Mouse (Mus musculus) neural tube, embryonic 13.5 days (tissue): ENCODE measurements around the gene Igf1. TPM values are rescaled to one million over a fixed set of nuclear protein-coding genes. Genes with fewer than 3 reads are reported as not detected.

Experiments
- ATAC-seq: fragments of 200-750 bp; cut with Nextera tagmentation; 2 replicates; pipeline ENCODE4 v1.8.0; 2017; ENCODE audit warnings: low read depth, mild to moderate bottlenecking, moderate TSS enrichment, moderate library complexity
- H3K27ac ChIP-seq: fragments of 300-500 bp; sonication (generic); replicated peaks from 2 replicates; pipeline ENCODE4 v1.5.1; 2015; ENCODE audit warnings: moderate library complexity, mild to moderate bottlenecking, inconsistent platforms
- H3K27me3 ChIP-seq: fragments of 300-500 bp; sonication (generic); 2 replicates; pipeline ENCODE4 v1.6.1; 2015; ENCODE audit warnings: mild to moderate bottlenecking, inconsistent platforms
- H3K36me3 ChIP-seq: fragments of 300-500 bp; sonication (generic); 2 replicates; pipeline ENCODE4 v1.6.1; 2015; ENCODE audit warnings: mild to moderate bottlenecking, inconsistent platforms
- H3K4me1 ChIP-seq: fragments of 300-500 bp; sonication (generic); replicated peaks from 2 replicates; pipeline ENCODE4 v1.6.1; 2015; ENCODE audit warnings: inconsistent platforms
- H3K4me2 ChIP-seq: fragments of 300-500 bp; sonication (generic); 2 replicates; pipeline ENCODE4 v1.6.1; 2015; ENCODE audit warnings: inconsistent platforms, mild to moderate bottlenecking, moderate library complexity
- H3K4me3 ChIP-seq: fragments of 300-500 bp; sonication (generic); 2 replicates; pipeline ENCODE4 v1.5.1; 2015; ENCODE audit warnings: mild to moderate bottlenecking, inconsistent platforms
- H3K9ac ChIP-seq: fragments of 300-500 bp; sonication (generic); 2 replicates; pipeline ENCODE4 v1.6.1; 2015; ENCODE audit warnings: moderate library complexity, mild to moderate bottlenecking, inconsistent platforms
- H3K9me3 ChIP-seq: fragments of 300-500 bp; sonication (generic); 2 replicates; pipeline ENCODE4 v1.6.1; 2016; ENCODE audit warnings: inconsistent platforms
- WGBS: fragments of 180-500 bp; shearing (Covaris S2); methylation state at CpG from one replicate; pipeline ENCODE4 v1.1.7; 2015; 5-methylcytosine and 5-hydroxymethylcytosine counted together
- polyA plus RNA-seq: library from polyadenylated mRNA; unstranded; fragments of >200 nt; fragmentation: Nextera tagmentation; extraction: Ambion mirVana; gene quantifications from 2 replicates; pipeline ENCODE4 v1.2.1, GENCODE M21; 2015

The Igf1 gene
- 19.9 and 25.7 TPM in 2 replicates for polyA plus RNA-seq

GRCm38 (mm10) chr10:87858013-87858806 lies at the start of gene Igf1:
Gene Igf1, plus strand, starts transcription at chr10:87858265.
- no peaks in the 10 kb centered on the region for H3K9me3 ChIP-seq
- peak within 1 kb of the TSS; percentile 78 for H3K4me2 ChIP-seq
- no peak for ATAC-seq
- peaks cover 56% of the 10 kb centered on the region for H3K4me1 ChIP-seq
- H3K4me3 ChIP-seq, result peak within 1 kb of the TSS; percentile 42; the same call in 1 of the 2 replicates
- no peaks in the 10 kb centered on the region for H3K36me3 ChIP-seq
- 53% methylated on average over 5 of the region's 5 CpGs for WGBS
- H3K27ac ChIP-seq, result 0 out of 2 replicates have a peak within 1 kb of the TSS, but pooled peaks have one; percentile 61
- H3K9ac ChIP-seq, result 0 out of 2 replicates have a peak within 1 kb of the TSS, but pooled peaks have one; percentile 31
- H3K27me3 ChIP-seq, result peaks cover 20% of the 10 kb centered on the region

- H3K27me3 ChIP-seq, result no peaks in the 10 kb centered on the region
- H3K36me3 ChIP-seq, result no peaks in the 10 kb centered on the region
- WGBS, result 33% methylated on average over 8 of the region's 8 CpGs
- no peak overlapping the region for H3K4me3 ChIP-seq
- H3K4me2 ChIP-seq, result peak overlapping the region; percentile 32
- H3K4me1 ChIP-seq, result peaks cover 20% of the 10 kb centered on the region
- H3K9ac ChIP-seq, result peak overlapping the region; percentile 6; the same call in 1 of the 2 replicates
- ATAC-seq, result peak; percentile 85
- H3K9me3 ChIP-seq, result no peaks in the 10 kb centered on the region
- H3K27ac ChIP-seq, result peak overlapping the region; percentile 73
Measured at GRCm38 (mm10) chr10:87812157-87813072, 45.6 kb upstream of the Igf1 start.

- peaks cover 20% of the 10 kb centered on the region for H3K4me1 ChIP-seq
- peak overlapping the region; percentile 6; the same call in 1 of the 2 replicates for H3K9ac ChIP-seq
- WGBS, result 7% methylated on average over 3 of the region's 3 CpGs
- H3K27me3 ChIP-seq, result no peaks in the 10 kb centered on the region
- H3K36me3 ChIP-seq, result no peaks in the 10 kb centered on the region
- H3K27ac ChIP-seq, result peak overlapping the region; percentile 73
- no peaks in the 10 kb centered on the region for H3K9me3 ChIP-seq
- H3K4me2 ChIP-seq, result peak overlapping the region; percentile 32
- H3K4me3 ChIP-seq, result no peak overlapping the region
- peak; percentile 76 for ATAC-seq
Measured at GRCm38 (mm10) chr10:87813073-87813590, 44.9 kb upstream of the Igf1 start.

DNA sequence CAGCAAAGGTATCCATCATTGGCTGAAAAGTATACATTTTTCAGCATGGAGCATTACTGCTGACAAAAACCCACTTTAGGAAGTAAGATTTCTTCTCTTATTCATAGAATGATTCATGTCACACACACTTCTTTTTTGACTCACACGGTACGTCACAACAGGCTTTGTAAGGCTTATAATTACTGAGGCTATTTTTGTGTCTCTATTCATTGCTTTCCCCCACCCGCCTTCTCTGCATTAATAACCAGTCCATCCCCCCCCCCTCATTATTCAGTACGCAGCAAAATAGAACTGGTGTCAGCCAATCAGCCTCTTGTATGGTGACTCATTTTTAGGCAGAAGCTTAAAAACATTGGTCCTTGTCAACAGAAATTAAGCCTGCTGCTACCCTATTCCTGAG lies 41.2 kb upstream of the Igf1 start:
- Histone ChIP-seq H3K27ac (no peak overlapping the region), H3K4me1 (peaks cover 20% of the 10 kb centered on the region), H3K36me3 (no peaks in the 10 kb centered on the region), H3K9me3 (no peaks in the 10 kb centered on the region), H3K9ac (no peak overlapping the region), H3K4me3 (no peak overlapping the region), H3K4me2 (no peak overlapping the region), H3K27me3 (no peaks in the 10 kb centered on the region)
- ATAC-seq, result no peak
- WGBS, result 54% methylated on average over 4 of the region's 4 CpGs

- no peaks in the 10 kb centered on the region for H3K27me3 ChIP-seq
- no peak overlapping the region for H3K9ac ChIP-seq
- H3K4me1 ChIP-seq, result peaks cover 14% of the 10 kb centered on the region
- H3K9me3 ChIP-seq, result no peaks in the 10 kb centered on the region
- WGBS, result 86% methylated on average over 7 of the region's 7 CpGs
- no peak for ATAC-seq
- no peaks in the 10 kb centered on the region for H3K36me3 ChIP-seq
- no peak overlapping the region for H3K4me2 ChIP-seq
- H3K27ac ChIP-seq, result no peak overlapping the region
- H3K4me3 ChIP-seq, result no peak overlapping the region
Measured at GRCm38 (mm10) chr10:87817786-87818185, 40.3 kb upstream of the Igf1 start.

DNA sequence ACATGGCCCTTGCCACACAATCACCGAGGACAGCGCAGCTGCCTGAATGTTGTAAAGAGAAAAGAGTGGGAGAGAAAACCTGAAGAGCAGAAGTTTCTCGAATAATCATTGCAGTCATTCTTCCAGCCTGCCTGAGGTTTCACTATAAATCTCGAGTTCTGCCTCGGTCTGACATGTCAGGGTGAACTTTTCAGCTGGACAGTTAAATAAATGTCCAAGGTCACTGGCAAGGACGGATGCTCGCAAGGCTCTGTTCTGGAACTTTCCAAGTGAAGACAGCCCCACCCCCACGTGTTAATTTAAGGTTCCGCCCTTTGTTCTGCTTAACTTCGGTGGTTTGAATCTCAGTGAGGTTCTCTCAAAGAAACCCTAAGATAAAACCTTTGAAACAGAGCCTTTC lies 36.2 kb upstream of the Igf1 start:
- H3K27ac ChIP-seq, result no peak overlapping the region
- H3K4me1 ChIP-seq, result no peaks in the 10 kb centered on the region
- no peaks in the 10 kb centered on the region for H3K36me3 ChIP-seq
- no peak overlapping the region for H3K4me3 ChIP-seq
- ATAC-seq, result no peak
- 62% methylated on average over 10 of the region's 10 CpGs for WGBS
- H3K27me3 ChIP-seq, result no peaks in the 10 kb centered on the region
- H3K9ac ChIP-seq, result no peak overlapping the region
- no peaks in the 10 kb centered on the region for H3K9me3 ChIP-seq
- no peak overlapping the region for H3K4me2 ChIP-seq

- Histone ChIP-seq H3K4me2 (no peak overlapping the region), H3K9me3 (no peaks in the 10 kb centered on the region), H3K27me3 (no peaks in the 10 kb centered on the region), H3K27ac (no peak overlapping the region), H3K9ac (no peak overlapping the region), H3K4me3 (no peak overlapping the region), H3K4me1 (no peaks in the 10 kb centered on the region), H3K36me3 (no peaks in the 10 kb centered on the region)
- WGBS, result 98% methylated on average over 2 of the region's 2 CpGs
- no peak for ATAC-seq
Measured at GRCm38 (mm10) chr10:87830012-87830411, 28.1 kb upstream of the Igf1 start.

GRCm38 (mm10) chr10:87830639-87831038 lies 27.4 kb upstream of the Igf1 start:
- Histone ChIP-seq H3K36me3 (no peaks in the 10 kb centered on the region), H3K4me1 (no peaks in the 10 kb centered on the region), H3K4me2 (no peak overlapping the region), H3K27ac (no peak overlapping the region), H3K9ac (no peak overlapping the region), H3K27me3 (no peaks in the 10 kb centered on the region), H3K4me3 (no peak overlapping the region), H3K9me3 (no peaks in the 10 kb centered on the region)
- WGBS, result 93% methylated on average over 2 of the region's 2 CpGs
- no peak for ATAC-seq

DNA sequence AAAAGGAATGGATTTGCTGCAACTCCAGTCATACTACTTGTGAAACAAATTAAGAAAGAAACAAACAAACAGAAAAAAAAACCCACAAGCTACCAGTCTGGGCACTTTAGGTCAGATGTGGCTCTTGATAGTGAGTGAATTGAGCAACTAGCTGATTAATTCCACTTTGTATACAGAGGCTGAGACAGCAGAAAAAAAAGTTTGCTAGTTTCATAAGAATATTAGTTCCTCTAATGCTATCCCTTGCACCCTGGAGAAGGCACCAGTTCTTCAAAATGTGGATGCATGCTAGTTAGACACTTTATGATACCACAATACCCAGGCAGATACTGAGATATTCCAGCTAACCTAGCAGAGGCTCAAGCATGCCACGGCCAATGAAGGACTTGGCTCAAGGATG lies 26.0 kb upstream of the Igf1 start:
- no peaks in the 10 kb centered on the region for H3K36me3 ChIP-seq
- ATAC-seq, result no peak
- H3K4me1 ChIP-seq, result no peaks in the 10 kb centered on the region
- H3K9ac ChIP-seq, result no peak overlapping the region
- H3K9me3 ChIP-seq, result no peaks in the 10 kb centered on the region
- H3K4me3 ChIP-seq, result no peak overlapping the region
- 90% methylated on average over 1 of the region's 1 CpGs for WGBS
- no peaks in the 10 kb centered on the region for H3K27me3 ChIP-seq
- no peak overlapping the region for H3K4me2 ChIP-seq
- H3K27ac ChIP-seq, result no peak overlapping the region

GRCm38 (mm10) chr10:87839454-87839853 lies 18.6 kb upstream of the Igf1 start:
- ATAC-seq, result no peak
- no peak overlapping the region for H3K4me3 ChIP-seq
- H3K27ac ChIP-seq, result no peak overlapping the region
- no peaks in the 10 kb centered on the region for H3K27me3 ChIP-seq
- H3K9me3 ChIP-seq, result no peaks in the 10 kb centered on the region
- no peak overlapping the region for H3K9ac ChIP-seq
- H3K4me2 ChIP-seq, result no peak overlapping the region
- no peaks in the 10 kb centered on the region for H3K4me1 ChIP-seq
- no peaks in the 10 kb centered on the region for H3K36me3 ChIP-seq
- WGBS, result 97% methylated on average over 1 of the region's 1 CpGs

GRCm38 (mm10) chr10:87842501-87842900 lies 15.6 kb upstream of the Igf1 start:
- Histone ChIP-seq H3K4me2 (no peak overlapping the region), H3K9ac (no peak overlapping the region), H3K27me3 (no peaks in the 10 kb centered on the region), H3K27ac (no peak overlapping the region), H3K4me1 (peaks cover 5% of the 10 kb centered on the region; the same call in 1 of the 2 replicates), H3K36me3 (no peaks in the 10 kb centered on the region), H3K4me3 (no peak overlapping the region), H3K9me3 (no peaks in the 10 kb centered on the region)
- ATAC-seq, result no peak
- WGBS, result 90% methylated on average over 4 of the region's 4 CpGs
